Mouse (Mus musculus) cerebellum, adult 2 months (tissue): Measurements from ENCODE around the gene Anln. TPM values are rescaled to one million over a fixed set of nuclear protein-coding genes. Genes with fewer than 3 reads are reported as not detected.

Experiments used
- DNase-seq, 2 experiments: peaks; one replicate each; pipeline ENCODE4 v3.0.0; 2021
- H3K27ac ChIP-seq: fragments of 200-500 bp; 2 replicates; pipeline ENCODE4 v1.5.1; 2012; ENCODE audit warnings: low read length, control low read depth, inconsistent platforms; ENCODE audit not compliant: insufficient read depth
- H3K27me3 ChIP-seq: fragments of 200-500 bp; 2 replicates; pipeline ENCODE4 v1.6.1; 2012; ENCODE audit warnings: inconsistent platforms, mild to moderate bottlenecking, low read length, moderate library complexity; ENCODE audit not compliant: control insufficient read depth, insufficient read depth
- H3K4me1 ChIP-seq: fragments of 200-500 bp; 2 replicates; pipeline ENCODE4 v1.6.1; 2011; ENCODE audit warnings: low read length; ENCODE audit not compliant: control insufficient read depth, insufficient read depth
- H3K4me3 ChIP-seq: fragments of 200-500 bp; replicated peaks from 2 replicates; pipeline ENCODE3; 2011; ENCODE audit warnings: mild to moderate bottlenecking, low read depth, low read length, control low read depth; ENCODE audit not compliant: insufficient read depth
- CTCF ChIP-seq: fragments of 200-500 bp; IDR thresholded peaks from 2 replicates; pipeline ENCODE4 v1.5.1; 2011; ENCODE audit warnings: low read depth, mild to moderate bottlenecking, control low read depth, low read length, moderate library complexity, borderline replicate concordance; ENCODE audit not compliant: insufficient read depth
- POLR2A ChIP-seq: fragments of 200-500 bp; IDR thresholded peaks from 2 replicates; pipeline ENCODE4 v1.6.1; 2011; ENCODE audit warnings: low read length, control low read depth, borderline replicate concordance; ENCODE audit not compliant: insufficient read depth
- WGBS: fragments of 180-500 bp; shearing (Covaris S2); methylation state at CpG from one replicate; pipeline ENCODE4 v1.1.7; 2018; 5-methylcytosine and 5-hydroxymethylcytosine counted together
- polyA plus RNA-seq: library from polyadenylated mRNA; depleted of rRNA; stranded (reverse); fragments of >200 nt; gene quantifications from 2 replicates; pipeline ENCODE4 v1.2.3, GENCODE M21; 2012

The Anln gene
- polyA plus RNA-seq, 1 experiment, result 32.4 TPM

- Histone ChIP-seq H3K27me3 (no peaks in the 10 kb centered on the region), H3K27ac (no peak overlapping the region), H3K4me3 (no peak overlapping the region), H3K4me1 (peaks cover 7% of the 10 kb centered on the region)
- no peak for DNase-seq
- 76% methylated on average over 10 of the region's 10 CpGs for WGBS
- TF ChIP-seq CTCF, result no peak
- no peak for TF ChIP-seq POLR2A
These were observed 35.2 kb upstream of the Anln start for GRCm38 (mm10) chr9:22424196-22424595.

- no peak for DNase-seq
- TF ChIP-seq POLR2A (no peak), CTCF (no peak)
- 65% methylated on average over 1 of the region's 1 CpGs for WGBS
- no peaks in the 10 kb centered on the region for H3K27me3 ChIP-seq
- no peak overlapping the region for H3K4me3 ChIP-seq
- H3K27ac ChIP-seq, result no peak overlapping the region
- peaks cover 7% of the 10 kb centered on the region for H3K4me1 ChIP-seq
These were observed 34.5 kb upstream of the Anln start for GRCm38 (mm10) chr9:22423507-22423906.

GRCm38 (mm10) chr9:22422559-22422958 is 33.6 kb upstream of the Anln start:
- no peak for DNase-seq
- H3K27me3 ChIP-seq, result no peaks in the 10 kb centered on the region
- WGBS, result 74% methylated on average over 1 of the region's 1 CpGs
- H3K27ac ChIP-seq, result no peak overlapping the region
- peaks cover 7% of the 10 kb centered on the region for H3K4me1 ChIP-seq
- TF ChIP-seq POLR2A (no peak), CTCF (no peak)
- H3K4me3 ChIP-seq, result no peak overlapping the region

DNA sequence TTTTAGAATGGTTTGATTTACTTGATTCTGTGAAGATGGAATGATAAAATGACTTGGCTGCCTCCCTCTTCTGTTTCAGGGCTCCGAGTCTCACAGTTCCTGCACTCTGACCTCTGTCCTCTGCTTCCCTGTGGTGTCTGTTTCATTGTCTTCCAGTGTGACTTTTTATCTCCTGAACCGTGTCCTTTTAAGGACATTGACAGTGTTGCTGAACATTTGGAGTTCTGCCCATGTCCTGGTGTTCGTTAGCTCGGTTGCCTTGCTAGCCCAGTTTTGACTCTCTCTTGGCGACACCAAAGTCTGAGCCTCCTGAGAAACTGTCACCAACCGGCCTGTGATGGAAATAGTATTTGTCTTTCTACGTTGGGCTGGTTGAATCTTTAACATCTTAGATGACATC is 31.5 kb upstream of the Anln start:
- peak; percentile 33 to 59 for DNase-seq
- H3K27ac ChIP-seq, result no peak overlapping the region
- TF ChIP-seq POLR2A, result no peak
- TF ChIP-seq CTCF, result no peak
- 15% methylated on average over 7 of the region's 7 CpGs for WGBS
- no peaks in the 10 kb centered on the region for H3K27me3 ChIP-seq
- peaks cover 7% of the 10 kb centered on the region for H3K4me1 ChIP-seq
- H3K4me3 ChIP-seq, result no peak overlapping the region

- Histone ChIP-seq H3K4me1 (peaks cover 7% of the 10 kb centered on the region), H3K27ac (no peak overlapping the region), H3K4me3 (no peak overlapping the region), H3K27me3 (no peaks in the 10 kb centered on the region)
- no peak for DNase-seq
- 89% methylated on average over 3 of the region's 3 CpGs for WGBS
- TF ChIP-seq POLR2A (no peak), CTCF (no peak)
These were observed 30.9 kb upstream of the Anln start for GRCm38 (mm10) chr9:22419877-22420276.

- TF ChIP-seq POLR2A (no peak), CTCF (no peak)
- 62% methylated on average over 6 of the region's 6 CpGs for WGBS
- peak overlapping the region; percentile 20; the same call in 1 of the 2 replicates for H3K27ac ChIP-seq
These were observed 28.6 kb upstream of the Anln start for GRCm38 (mm10) chr9:22417547-22417946.

GRCm38 (mm10) chr9:22416187-22416586 is 27.2 kb upstream of the Anln start:
- Histone ChIP-seq H3K27me3 (no peaks in the 10 kb centered on the region), H3K27ac (no peak overlapping the region), H3K4me3 (no peak overlapping the region), H3K4me1 (peaks cover 7% of the 10 kb centered on the region)
- TF ChIP-seq CTCF (no peak), POLR2A (no peak)
- WGBS, result 84% methylated on average over 3 of the region's 3 CpGs
- DNase-seq, result no peak

More at GRCm38 (mm10) chr9:22417547-22417946, 28.6 kb upstream of the Anln start:
- Histone ChIP-seq H3K4me1 (peaks cover 7% of the 10 kb centered on the region), H3K27me3 (no peaks in the 10 kb centered on the region), H3K4me3 (no peak overlapping the region)
- DNase-seq, result no peak

- WGBS, result under 1% methylated on average over 43 of the region's 43 CpGs
- no peaks in the 10 kb centered on the region for H3K4me1 ChIP-seq
- H3K27me3 ChIP-seq, result no peaks in the 10 kb centered on the region
- peak within 1 kb of the TSS; percentile 68 for H3K4me3 ChIP-seq
- peak; percentile 99 for DNase-seq
- H3K27ac ChIP-seq, result peak within 1 kb of the TSS; percentile 8; the same call in 1 of the 2 replicates
- TF ChIP-seq POLR2A (peak; percentile 69; the same call in 1 of the 2 replicates), CTCF (peak; percentile 84)
These were observed 22.2 kb upstream of the Anln start, which contains the start of gene 9530077C05Rik for GRCm38 (mm10) chr9:22411002-22411857. 9530077C05Rik (plus strand) TSS chr9:22411513.
